Mouse (Mus musculus) liver (tissue): ENCODE data around the gene Pecr.

Source experiments
- DNase-seq: peaks from one replicate; pipeline ENCODE4 v3.0.0-alpha.2; 2020; ENCODE audit warnings: mixed read lengths

Gene Pecr

DNA sequence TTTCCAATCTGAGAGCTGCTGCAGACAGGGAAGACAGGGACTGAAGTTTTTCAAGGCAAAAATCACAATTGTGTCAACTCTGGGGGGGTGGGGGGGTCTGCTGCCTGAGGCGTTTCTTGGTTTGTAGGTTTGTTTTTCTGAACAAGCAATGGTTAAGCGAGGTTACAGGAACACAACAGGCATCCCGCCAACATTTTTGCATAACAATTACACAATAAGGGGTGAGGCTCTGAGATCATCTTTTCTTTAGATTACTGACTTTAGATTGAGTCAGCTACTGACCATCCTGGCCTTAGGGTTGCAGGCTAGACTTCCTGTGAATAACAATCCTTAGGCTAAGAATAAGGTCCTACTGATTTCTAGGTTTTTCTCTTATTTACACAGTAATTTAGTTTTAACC is 55.1 kb downstream of the Pecr start:
- no peak for DNase-seq

DNA sequence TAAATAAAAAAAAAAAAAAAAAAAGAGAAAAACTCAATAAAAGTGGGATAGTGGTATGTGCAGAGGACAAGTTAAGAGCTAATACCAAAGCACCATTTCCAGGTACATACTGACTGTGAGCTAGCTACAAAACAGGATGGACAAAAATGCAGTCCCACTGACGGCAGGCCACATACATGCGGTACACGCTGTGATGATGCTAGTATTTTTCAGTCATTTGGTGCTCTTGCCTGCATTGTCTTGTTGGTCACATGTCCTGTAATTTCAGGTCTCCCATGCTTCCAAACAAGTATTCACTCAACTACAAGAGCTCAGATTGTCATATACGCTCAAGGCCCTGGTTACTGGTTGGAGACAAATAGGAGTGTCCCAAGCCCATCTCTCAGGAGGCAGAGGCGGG is 56.6 kb downstream of the Pecr start:
- DNase-seq = no peak

DNA sequence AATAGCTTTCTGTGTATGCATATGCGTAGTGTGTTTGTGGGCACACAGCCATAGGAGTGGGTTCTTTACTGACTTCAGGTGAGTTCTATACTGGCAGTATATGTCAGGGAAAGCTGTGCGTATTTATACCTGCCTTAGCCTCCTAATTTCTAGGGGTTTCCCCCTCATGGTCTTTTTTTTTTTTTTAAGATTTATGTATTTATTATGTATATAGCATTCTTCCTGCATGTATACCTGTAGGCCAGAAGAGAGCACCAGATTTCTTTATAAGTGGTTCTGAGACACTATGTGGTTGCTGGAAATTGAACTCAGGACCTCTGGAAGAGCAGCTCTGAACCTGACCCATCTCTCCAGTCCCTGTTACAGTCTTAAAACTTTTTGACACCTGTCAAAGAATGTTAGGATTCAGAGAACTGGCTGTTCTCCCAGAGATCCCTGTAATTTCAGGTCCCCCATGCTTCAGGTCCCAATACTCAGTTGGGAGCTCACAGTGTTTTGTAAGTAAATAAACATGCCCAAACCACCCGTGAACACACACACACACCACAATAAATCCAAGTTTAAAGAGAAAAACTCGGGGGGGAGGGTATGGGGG is 57.1 kb downstream of the Pecr start:
- no peak for DNase-seq

DNA sequence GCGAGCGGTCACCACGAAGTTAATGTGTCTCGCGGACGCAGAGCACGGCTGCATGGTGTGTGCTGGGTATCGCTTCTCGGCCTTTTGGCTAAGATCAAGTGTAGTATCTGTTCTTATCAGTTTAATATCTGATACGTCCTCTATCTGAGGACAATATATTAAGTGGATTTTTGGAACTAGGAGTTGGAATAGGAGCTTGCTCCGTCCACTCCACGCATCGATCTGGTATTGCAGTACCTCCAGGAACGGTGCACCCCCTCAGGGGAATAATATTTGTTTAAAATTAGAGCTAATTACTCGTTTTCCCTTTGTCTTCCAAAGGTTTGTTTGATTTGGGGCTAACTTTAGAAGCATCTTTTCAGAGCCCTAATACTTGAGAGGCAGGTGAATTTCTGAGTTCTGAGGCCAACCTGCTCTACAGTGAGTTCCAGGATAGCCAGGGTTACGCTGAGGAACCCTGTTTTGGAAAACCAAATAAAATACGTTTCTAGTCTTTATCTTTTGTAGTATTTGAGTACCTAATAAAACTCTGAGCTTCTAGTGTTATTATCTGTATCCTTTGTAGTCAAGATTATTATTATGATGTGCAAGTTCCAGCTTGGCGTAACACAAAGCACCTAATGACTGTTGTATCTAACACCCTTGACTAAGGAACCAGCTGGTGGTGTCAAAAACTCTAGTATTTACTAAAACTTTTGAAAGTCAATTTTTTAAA is 57.8 kb downstream of the Pecr start:
- DNase-seq = peak; percentile 80

DNA sequence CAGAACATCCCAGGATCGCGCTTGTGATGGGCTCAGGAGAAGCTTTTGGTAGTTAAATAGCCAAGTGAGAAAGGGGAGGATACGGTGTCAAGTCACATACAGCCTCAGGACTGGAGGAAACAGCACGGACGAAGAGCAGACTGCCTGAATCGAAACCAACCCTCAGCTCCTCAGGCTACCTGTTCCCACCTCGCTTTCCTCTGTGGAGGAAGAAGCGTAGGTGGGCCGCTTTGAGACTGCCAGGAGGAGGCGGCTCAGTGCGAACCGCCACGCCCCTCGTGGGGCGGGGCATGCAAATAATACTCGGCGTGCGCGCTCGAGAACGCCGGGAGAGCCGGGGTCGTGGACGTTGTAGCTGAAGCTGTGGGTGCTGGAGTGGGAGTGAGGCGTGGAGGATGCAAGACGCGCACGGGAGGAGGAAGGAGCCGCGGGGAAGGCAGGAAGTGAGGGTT is 58.4 kb downstream of the Pecr start:
- DNase-seq = peak; percentile 88

DNA sequence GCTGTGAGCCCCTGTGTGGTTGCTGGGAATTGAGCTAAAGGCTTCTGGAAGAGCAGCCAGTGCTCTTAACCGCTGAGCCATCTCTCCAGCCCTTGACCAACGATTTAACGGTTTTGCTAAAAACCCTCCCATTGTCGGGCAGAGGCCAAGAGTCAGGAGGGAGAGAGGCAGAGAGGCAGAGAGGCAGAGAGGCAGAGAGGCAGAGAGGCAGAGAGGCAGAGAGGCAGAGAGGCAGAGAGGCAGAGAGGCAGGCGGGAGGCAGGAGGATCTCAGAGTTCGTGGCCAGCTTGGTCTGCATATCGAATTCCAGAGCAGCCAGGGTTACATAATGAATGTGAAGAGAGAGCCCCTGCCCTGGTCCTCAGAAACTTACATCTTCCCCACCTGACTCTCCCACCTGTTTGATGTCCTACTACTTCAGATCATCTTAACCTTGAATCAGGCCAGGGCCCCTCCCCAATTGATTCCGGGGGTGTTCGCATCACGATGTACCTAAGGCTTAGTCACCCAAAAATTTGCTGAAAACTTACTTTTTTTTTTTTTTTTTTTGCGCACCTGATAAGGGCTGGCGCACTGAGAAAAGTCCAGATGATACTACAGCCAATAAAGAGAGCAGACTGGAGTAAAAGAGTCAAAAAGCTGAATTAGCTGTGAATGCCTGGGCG is 58.9 kb downstream of the Pecr start:
- DNase-seq = no peak

DNA sequence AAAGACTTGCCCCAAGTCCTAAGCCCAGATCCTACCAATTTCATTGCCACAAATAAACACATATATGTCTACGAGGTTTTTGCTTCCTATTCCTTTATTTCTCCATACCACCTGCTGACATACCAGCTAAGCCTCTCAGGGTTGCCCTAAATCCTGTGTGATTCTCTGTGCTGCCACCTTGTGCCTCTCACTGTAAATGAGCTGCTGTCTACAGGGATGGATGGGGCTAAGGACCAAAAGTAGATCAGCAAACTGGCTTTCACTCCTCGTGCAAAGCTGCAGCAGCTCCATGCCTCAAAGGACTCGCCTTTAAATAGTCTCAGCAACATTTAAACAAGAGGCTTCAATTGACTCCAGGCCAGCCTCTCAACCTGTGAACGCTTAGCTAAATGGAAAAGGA is 64.1 kb downstream of the Pecr start:
- DNase-seq = no peak

DNA sequence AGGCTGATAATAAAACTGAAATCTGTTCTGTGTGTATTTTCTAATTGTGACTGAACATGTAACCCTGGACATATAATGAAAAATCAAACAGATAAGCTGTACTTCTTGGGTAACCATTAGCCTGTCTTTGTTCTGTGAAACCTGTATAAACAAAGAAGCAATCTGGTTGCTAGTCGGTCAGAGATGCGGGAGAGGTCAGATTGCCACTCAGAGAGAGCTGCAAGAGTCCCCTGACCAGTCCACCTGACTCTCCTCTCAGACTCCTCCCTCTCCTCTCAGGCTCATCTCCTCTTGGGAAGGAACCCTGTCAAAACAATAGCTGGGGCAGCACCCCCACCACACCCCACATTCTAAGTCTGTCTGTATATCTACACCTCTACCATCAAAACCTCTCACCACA is 65.0 kb downstream of the Pecr start:
- DNase-seq = no peak

DNA sequence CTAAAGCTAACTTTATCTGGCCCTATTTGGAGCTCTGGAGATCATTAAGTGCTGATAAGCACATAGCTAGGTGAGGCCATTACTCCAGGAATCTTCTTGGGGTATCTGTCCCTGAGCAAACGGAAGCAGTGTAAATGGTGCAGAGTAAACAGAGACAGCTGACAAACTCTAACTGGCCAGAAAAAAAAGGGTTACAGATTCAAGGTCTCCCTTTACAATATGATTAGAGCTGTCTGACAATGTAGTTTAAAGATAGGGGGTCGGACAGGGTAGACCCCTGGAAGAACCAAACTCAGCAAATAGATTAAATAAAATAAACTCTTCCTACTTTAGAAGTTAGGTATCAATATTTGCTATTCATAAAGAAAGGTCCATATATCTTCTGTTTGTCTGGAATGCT is 65.5 kb downstream of the Pecr start:
- DNase-seq = no peak

DNA sequence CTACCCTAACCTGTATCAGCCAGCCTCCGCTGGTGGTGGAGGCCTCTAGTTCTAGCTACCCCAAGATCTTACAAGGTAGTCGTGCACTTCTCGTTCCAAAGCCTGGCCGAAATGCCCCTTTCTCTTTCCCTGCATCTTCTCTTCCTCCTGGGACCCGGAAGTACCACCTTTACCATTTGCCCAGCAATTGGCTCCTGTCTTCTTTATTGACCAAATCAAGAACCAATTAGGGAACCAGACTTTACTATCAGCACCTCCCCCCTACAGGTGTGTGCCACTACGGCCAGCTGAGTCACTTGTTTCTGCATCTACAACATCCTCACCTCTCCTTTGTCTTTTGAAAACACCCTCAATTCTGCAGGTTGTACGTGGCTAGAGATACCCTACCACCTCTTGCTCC is 67.4 kb downstream of the Pecr start:
- no peak for DNase-seq

DNA sequence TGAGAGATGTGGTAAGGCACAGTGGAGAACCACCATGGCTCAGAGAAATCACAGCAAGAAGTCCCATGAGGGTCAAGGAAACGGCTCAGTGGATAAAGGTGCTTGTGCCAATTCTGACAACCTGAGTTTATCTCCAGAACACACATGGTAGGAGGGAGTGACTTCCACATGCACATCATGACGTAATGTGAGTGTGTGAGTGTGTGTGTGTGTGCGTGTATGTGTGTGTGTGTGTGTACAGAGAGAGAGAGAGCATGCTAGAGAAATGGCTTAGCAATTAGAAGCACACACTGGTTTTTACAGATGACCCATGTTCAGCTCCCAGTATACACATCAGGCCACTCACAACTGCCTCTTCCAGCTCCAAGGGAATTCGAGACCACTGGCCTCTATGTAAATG is 68.9 kb downstream of the Pecr start:
- DNase-seq = no peak

DNA sequence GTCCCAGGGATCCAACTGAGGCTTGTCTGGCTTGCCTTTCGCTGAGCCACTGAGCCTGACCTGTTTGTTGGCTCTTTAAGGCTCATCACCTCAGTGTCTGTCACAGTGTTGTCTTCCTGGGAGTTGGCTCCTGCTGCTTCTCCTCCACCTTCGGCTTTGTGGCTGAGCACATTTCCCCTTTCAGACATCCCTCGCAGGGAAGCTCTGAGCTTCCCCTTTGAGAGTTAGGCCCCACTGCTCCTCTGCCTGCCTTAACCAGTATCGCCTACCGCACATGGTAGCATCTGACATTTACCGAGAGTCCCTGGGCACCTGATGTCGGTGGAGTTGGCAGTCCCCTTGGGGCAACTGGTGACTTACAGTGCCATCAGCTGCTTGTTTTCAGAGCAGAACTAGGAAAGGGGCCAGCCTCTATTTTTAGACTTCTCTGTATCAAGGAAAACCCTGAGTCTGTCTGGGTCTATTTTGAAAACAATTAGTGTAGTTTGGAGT is 69.6 kb downstream of the Pecr start:
- DNase-seq = no peak

DNA sequence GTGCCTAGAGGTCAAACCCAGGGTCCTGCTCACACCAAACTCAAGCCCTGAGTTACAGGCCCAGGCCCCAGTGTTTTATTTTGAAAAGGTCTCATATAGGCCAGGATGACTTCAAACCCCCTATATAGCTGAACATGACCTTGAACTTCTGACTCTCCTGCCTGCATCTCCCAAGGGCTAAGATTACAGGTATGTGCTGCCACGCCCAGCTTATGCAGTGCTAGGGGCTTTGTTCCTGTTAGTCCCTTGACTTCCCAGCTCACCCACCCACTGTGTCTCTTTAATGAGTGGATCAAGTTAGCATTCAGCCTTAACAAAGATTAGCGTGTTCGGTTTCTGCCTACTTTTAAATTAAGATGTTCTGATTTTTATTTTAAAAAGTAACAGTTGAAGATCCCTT is 70.2 kb downstream of the Pecr start:
- no peak for DNase-seq

DNA sequence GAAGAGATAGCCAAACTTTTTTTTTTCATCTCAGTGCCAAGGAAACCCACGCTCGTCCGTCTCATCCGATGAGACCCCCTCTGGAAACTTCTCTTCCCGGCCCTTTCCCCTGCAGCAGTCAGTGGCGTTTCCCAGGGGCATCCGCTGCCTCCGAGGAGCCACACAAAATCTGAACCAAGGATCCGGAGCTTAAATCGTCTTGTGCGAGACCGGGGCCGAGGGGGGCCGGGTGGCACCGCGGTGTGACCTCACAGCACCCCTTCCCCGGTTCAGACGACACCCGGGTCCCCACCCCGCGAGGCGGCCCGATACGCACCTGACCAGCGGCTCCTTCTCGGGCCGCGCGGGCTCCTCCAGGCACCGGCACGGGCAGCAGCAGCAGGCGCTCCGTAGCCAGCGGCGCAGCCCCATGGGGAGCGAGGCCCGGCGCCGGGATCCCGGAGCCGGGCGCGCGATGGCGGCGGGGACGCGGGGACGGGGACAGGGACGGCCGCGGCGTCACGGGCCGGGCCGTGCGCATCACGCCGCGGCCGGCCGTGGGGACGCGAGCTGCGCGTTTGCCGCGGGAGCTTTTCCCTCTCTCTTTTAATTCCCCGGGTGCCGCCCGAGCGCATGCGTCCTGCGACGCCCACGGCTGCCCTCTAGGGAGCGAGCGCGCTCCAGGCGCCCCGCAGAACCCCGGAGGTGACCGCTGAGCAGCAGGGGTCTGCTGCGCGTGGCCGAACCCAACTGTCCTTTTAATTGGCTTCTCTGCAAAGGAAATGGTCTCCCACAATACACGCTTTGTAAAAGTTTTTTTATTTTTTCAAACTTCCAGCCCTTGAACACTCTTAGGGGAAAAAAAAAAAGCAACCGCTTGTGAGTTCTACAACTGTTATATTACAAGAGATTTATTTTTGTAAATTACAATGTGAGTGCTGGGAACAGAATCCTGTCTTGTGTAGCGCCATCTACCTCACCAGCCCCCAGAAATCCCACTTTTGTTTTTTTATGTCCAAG is 72.1 kb downstream of the Pecr start, which contains the start of gene Mreg:
Gene Mreg (minus strand): TSS at position 607 of the 999 bp plus-strand sequence.
- DNase-seq = peak; percentile 63

DNA sequence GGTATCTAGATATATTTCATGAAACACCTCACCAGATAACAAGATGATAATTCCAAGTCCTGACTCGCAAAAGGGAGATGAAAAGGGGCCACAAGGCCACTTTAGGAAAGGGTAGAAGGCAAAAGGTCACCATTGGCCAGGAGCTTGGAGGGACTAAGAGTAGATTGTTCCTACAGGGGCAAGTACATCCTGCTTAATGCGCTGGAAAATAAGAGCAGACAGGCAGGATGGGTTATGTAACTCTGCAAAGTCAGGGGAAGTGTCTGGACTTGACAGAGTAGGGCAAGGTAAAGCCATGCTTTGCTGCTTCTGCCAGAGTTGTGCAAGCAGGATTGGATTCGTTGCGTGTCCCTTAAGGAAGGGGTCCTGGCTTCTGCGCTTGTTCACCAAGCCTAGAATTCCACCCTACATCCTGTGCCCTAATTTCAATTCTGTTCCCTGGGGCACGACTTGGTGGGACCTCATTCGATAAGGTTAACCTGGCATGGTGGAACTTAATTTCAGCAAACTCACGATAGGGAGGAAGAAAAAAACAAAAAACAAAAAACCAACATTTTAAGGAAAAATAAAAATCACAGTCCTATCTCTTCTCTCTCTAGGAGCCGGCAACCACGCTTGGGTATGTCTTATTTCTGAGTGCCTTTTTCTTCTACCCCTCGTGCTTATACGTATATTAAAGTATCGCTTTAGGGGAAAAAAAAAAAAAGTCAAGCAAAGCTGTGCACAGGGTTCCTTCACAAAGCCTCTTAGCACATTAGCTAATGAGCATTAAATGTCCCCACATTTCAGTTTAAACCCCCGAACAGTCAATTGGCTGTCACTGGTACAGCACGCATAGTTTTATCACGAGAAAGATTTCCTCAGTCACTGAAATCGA is 73.1 kb downstream of the Pecr start:
- no peak for DNase-seq
